Mouse (Mus musculus) ES-E14 (cell line): ENCODE measurements at regions not wholly inside any gene's neighbourhood (a gene's known extent, or its start where the extent isn't known, plus 50 kb on each side); places are given as distances from the start of the nearest gene placed in this dataset.

ENCODE experiments used
- ZC3H11A ChIP-seq: IDR thresholded peaks from 2 replicates; pipeline ENCODE4 v1.6.1; 2012; ENCODE audit warnings: low read depth, mild to moderate bottlenecking, inconsistent platforms, low read length, borderline replicate concordance
- ZNF384 ChIP-seq: IDR thresholded peaks from 2 replicates; pipeline ENCODE4 v1.6.1; 2012; ENCODE audit warnings: low read depth, low read length, inconsistent platforms

GRCm38 (mm10) chr6:51183576-51184420 lies 248.7 kb upstream of the Nfe2l3 start:
- no peak for TF ChIP-seq ZC3H11A
- TF ChIP-seq ZNF384 = no peak
